Mouse (Mus musculus) forebrain, postnatal 0 days (tissue): ENCODE data around the gene Klk11. TPM values are rescaled to one million over a fixed set of nuclear protein-coding genes. Genes with fewer than 3 reads are reported as not detected.

Experiments used
- ATAC-seq: fragments of 200-750 bp; cut with Nextera tagmentation; 2 replicates; pipeline ENCODE4 v1.8.0; 2017; ENCODE audit warnings: mild to moderate bottlenecking, moderate library complexity
- DNase-seq: peaks from one replicate; pipeline ENCODE4 v3.0.0-alpha.2; 2015
- H3K27ac ChIP-seq: fragments of 300-500 bp; sonication (generic); 2 replicates; pipeline ENCODE4 v1.5.1; 2014; ENCODE audit warnings: low read depth, mild to moderate bottlenecking, antibody characterized with exemption, low read length, moderate library complexity, mixed read lengths
- H3K27me3 ChIP-seq: fragments of 300-500 bp; sonication (generic); 2 replicates; pipeline ENCODE4 v1.6.1; 2014; ENCODE audit warnings: mild to moderate bottlenecking, low read length, mixed read lengths; ENCODE audit not compliant: insufficient read depth
- H3K36me3 ChIP-seq: fragments of 300-500 bp; sonication (generic); 2 replicates; pipeline ENCODE4 v1.6.1; 2014; ENCODE audit warnings: mild to moderate bottlenecking, moderate library complexity; ENCODE audit not compliant: insufficient read depth
- H3K4me1 ChIP-seq: fragments of 300-500 bp; sonication (generic); 2 replicates; pipeline ENCODE4 v1.6.1; 2014; ENCODE audit warnings: antibody characterized with exemption; ENCODE audit not compliant: insufficient read depth
- H3K4me2 ChIP-seq: fragments of 300-500 bp; sonication (generic); 2 replicates; pipeline ENCODE4 v1.6.1; 2014; ENCODE audit warnings: low read depth, mild to moderate bottlenecking, moderate library complexity
- H3K4me3 ChIP-seq: fragments of 300-500 bp; sonication (generic); 2 replicates; pipeline ENCODE4 v1.5.1; 2014; ENCODE audit warnings: low read depth, low read length, mixed read lengths
- H3K9ac ChIP-seq: fragments of 300-500 bp; sonication (generic); 2 replicates; pipeline ENCODE4 v1.6.1; 2014; ENCODE audit warnings: mild to moderate bottlenecking
- H3K9me3 ChIP-seq: fragments of 300-500 bp; sonication (generic); 2 replicates; pipeline ENCODE4 v1.6.1; 2016; ENCODE audit warnings: low read length
- CTCF ChIP-seq: sonication (generic); IDR thresholded peaks from 2 replicates; pipeline ENCODE4 v1.5.1; 2016; ENCODE audit warnings: antibody characterized with exemption, control low read depth, low read depth
- WGBS: fragments of 180-500 bp; shearing (Covaris S2); extraction: QIAGEN DNeasy Blood & Tissue Kit; methylation state at CpG from one replicate; pipeline ENCODE4 v1.1.7; 2014; 5-methylcytosine and 5-hydroxymethylcytosine counted together
- polyA plus RNA-seq: library from polyadenylated mRNA; unstranded; fragments of >200 nt; fragmentation: Nextera tagmentation; extraction: Ambion mirVana; gene quantifications from 2 replicates; pipeline ENCODE4 v1.2.1, GENCODE M21; 2015
- total RNA-seq: library from RNA; depleted of rRNA; stranded (reverse); fragments of >200 nt; gene quantifications from 2 replicates; pipeline ENCODE4 v1.2.3, GENCODE M21; 2014

The Klk11 gene
- total and polyA plus RNA-seq, 2 experiments from 2014 or later = 0.15 TPM; not detected in 1

DNA sequence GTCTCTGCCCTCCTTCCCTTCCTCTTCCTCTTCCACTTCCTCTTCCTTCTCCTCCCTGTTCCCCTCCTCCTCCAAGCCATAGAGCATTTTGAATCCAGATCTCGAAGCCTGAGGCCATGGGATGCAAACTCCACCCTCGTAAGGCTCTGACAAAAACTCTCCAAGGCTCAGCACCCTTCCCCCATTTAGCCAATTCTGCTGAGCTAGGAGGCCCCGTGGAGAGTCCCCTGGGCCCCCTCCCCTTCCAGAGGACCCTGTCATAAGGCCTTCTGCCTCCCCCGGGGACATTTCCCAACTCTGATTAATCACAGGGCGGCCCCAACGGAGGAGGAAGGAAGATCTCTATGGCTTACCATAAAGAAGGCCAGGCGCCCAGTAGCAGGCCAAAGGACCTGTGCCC lies 17.2 kb downstream of the Klk11 start, which contains the start of gene Klk9:
Klk9 (plus strand) TSS at position 301 of the 400 bp plus-strand sequence.
- no peaks in the 10 kb centered on the region for H3K4me1 ChIP-seq
- no peak within 1 kb of the TSS for H3K9ac ChIP-seq
- H3K4me2 ChIP-seq = no peak within 1 kb of the TSS
- H3K27ac ChIP-seq = no peak within 1 kb of the TSS
- ATAC-seq (no peak), DNase-seq (no peak)
- 78% methylated on average over 7 of the region's 7 CpGs for WGBS
- H3K4me3 ChIP-seq = no peak within 1 kb of the TSS
- no peaks in the 10 kb centered on the region for H3K9me3 ChIP-seq
- H3K36me3 ChIP-seq = no peaks in the 10 kb centered on the region
- no peak for TF ChIP-seq CTCF
- H3K27me3 ChIP-seq = no peaks in the 10 kb centered on the region; the same call in 1 of the 2 replicates

DNA sequence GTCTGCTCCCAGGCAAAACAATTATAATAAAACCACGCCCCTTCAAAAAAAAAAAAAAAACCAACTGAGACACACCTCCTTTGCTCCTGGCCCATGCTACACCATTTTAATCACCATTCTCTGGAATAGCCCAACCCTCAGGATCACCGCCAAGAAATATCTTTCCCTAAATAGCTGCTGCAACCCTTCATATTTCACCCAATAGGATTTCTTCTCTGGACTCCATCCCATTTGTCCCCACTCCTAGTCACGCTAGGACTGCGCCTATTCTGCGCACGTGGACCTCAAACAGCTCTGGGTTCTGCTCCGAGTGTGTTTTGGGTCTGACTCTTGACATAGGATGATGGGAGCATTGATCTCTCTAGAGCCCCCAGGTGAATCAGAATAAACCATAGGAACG lies 22.0 kb downstream of the Klk11 start:
- no peaks in the 10 kb centered on the region; the same call in 1 of the 2 replicates for H3K27me3 ChIP-seq
- H3K9ac ChIP-seq = peak overlapping the region; percentile 48; the same call in 1 of the 2 replicates
- peak overlapping the region; percentile 51 for H3K4me3 ChIP-seq
- 6% methylated on average over 8 of the region's 8 CpGs for WGBS
- H3K4me1 ChIP-seq = no peaks in the 10 kb centered on the region
- no peaks in the 10 kb centered on the region for H3K36me3 ChIP-seq
- DNase-seq (peak; percentile 11), ATAC-seq (peak; percentile 40)
- H3K27ac ChIP-seq = no peak overlapping the region
- no peaks in the 10 kb centered on the region for H3K9me3 ChIP-seq
- TF ChIP-seq CTCF = no peak
- peak overlapping the region; percentile 62 for H3K4me2 ChIP-seq

DNA sequence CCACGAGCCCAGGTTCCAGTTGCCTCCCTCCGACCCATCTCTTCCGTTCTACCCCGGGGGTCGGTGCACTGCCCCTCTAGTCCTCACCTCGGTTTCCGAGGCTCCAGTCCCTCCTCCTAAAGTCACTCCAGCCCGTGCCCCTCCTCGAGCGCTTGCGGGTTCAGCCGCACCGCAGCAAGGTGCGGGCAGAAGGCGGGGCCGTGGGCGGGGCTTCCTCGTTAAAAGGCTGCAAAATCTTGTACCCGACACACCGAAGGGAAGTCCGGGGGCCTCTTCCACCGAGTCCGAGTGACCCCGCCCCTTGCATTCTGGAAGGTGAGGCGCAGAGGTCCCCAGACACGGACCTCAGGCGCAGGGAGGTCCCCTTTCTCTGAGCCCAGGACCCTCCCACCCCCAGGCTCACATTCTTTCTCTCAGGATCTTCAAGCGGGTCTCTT lies 22.9 kb downstream of the Klk11 start, which contains the start of gene Klk8:
Klk8 (plus strand) TSS at position 245 of the 437 bp plus-strand sequence.
- 0 out of 2 replicates have a peak within 1 kb of the TSS, but pooled peaks have one; percentile 35 for H3K27ac ChIP-seq
- peak within 1 kb of the TSS; percentile 48 for H3K9ac ChIP-seq
- no peaks in the 10 kb centered on the region; the same call in 1 of the 2 replicates for H3K27me3 ChIP-seq
- H3K9me3 ChIP-seq = no peaks in the 10 kb centered on the region
- ATAC-seq (peak; percentile 61), DNase-seq (no peak)
- H3K4me3 ChIP-seq = peak within 1 kb of the TSS; percentile 51
- under 1% methylated on average over 28 of the region's 28 CpGs for WGBS
- H3K4me2 ChIP-seq = peak within 1 kb of the TSS; percentile 62
- H3K36me3 ChIP-seq = no peaks in the 10 kb centered on the region
- H3K4me1 ChIP-seq = no peaks in the 10 kb centered on the region
- TF ChIP-seq CTCF = no peak

DNA sequence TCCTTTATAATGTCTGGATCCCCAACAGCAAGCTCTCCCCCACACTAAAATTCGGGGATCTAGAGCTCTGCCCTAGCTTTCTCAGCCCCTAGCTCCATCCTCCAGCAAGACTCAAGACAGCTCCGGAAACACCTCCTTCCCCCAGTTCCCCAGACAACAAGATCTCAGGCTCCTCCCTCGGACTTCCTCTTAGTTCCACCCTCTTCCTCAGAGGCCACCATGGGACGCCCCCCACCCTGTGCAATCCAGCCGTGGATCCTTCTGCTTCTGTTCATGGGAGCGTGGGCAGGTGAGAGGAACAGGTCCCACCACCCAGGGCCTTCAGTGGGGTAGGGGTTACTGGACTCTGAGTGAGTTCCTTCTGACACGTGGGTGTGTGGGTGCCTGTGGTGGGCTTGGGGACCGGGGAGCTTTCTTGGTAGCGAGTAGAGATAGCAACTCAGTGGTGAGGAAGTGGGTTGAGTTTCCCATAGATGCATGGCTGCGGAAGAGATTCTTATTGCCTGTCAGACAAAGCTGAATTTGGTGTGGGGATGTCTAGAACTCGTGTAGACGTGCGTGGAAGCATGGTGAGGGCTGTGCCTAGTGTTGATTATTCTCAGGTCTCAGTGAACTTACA lies 23.5 kb downstream of the Klk11 start:
- whole genome bisulfite sequencing = 38% methylated on average over 13 of the region's 13 CpGs
- Histone ChIP-seq H3K27ac (no peak overlapping the region), H3K4me1 (no peaks in the 10 kb centered on the region), H3K4me3 (peak overlapping the region; percentile 51), H3K36me3 (no peaks in the 10 kb centered on the region), H3K9me3 (no peaks in the 10 kb centered on the region), H3K4me2 (peak overlapping the region; percentile 62), H3K27me3 (no peaks in the 10 kb centered on the region; the same call in 1 of the 2 replicates), H3K9ac (peak overlapping the region; percentile 48; the same call in 1 of the 2 replicates)
- DNase-seq (peak; percentile 13), ATAC-seq (peak; percentile 83)
- TF ChIP-seq CTCF = no peak

DNA sequence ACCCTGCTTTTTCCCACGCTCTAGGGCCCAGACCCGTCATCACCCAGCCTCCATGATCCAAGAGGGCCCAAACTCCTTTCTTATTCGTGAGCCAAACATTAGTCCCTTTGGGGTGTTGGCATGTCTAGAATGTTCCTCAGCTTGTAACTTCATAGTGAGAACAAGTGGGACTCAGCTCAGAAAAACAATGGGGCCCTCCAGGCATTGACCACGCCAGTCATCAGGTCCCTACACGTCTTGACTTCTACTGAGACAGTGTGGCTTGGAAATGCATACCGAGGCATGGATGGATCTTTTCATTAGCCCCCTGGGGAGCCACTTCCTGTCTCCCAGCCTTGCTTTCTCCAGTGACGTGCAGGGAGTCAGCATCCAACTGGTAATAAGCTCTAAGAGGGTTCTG lies 25.5 kb downstream of the Klk11 start:
- TF ChIP-seq CTCF = no peak
- Histone ChIP-seq H3K27me3 (no peaks in the 10 kb centered on the region; the same call in 1 of the 2 replicates), H3K4me3 (no peak overlapping the region), H3K9me3 (no peaks in the 10 kb centered on the region), H3K27ac (no peak overlapping the region), H3K36me3 (no peaks in the 10 kb centered on the region), H3K9ac (no peak overlapping the region), H3K4me1 (no peaks in the 10 kb centered on the region), H3K4me2 (no peak overlapping the region)
- no peak for DNase-seq
- 76% methylated on average over 7 of the region's 7 CpGs for WGBS
- no peak for ATAC-seq

DNA sequence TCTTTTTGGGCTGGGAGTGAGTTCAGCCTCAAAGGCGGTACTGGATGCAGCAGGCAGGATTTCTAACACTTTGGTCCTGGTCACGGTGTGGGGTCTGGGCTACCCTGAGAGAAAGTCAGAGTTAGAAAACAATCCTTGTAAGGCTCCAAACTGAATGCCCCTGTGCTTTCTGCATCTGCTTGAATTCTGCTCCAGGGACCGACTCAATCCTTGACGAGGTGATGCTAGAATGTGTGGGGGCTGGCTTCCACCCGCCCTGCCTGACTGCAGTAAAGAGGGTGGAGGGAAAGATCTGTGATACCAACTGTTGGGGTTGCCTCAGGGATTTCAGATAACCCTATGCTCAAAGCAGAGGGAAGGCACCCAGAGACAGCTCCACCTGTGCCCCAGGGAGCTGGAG lies 36.6 kb downstream of the Klk11 start, which contains the start of gene Klk7:
Klk7 (plus strand) TSS at position 301 of the 400 bp plus-strand sequence.
- H3K4me3 ChIP-seq = no peak within 1 kb of the TSS
- no peak for DNase-seq
- no peaks in the 10 kb centered on the region for H3K27me3 ChIP-seq
- no peaks in the 10 kb centered on the region for H3K4me1 ChIP-seq
- no peak within 1 kb of the TSS for H3K9ac ChIP-seq
- no peak within 1 kb of the TSS for H3K4me2 ChIP-seq
- WGBS = 61% methylated on average over 5 of the region's 5 CpGs
- no peak for ATAC-seq
- H3K9me3 ChIP-seq = no peaks in the 10 kb centered on the region
- no peak within 1 kb of the TSS for H3K27ac ChIP-seq
- H3K36me3 ChIP-seq = no peaks in the 10 kb centered on the region
- TF ChIP-seq CTCF = no peak

DNA sequence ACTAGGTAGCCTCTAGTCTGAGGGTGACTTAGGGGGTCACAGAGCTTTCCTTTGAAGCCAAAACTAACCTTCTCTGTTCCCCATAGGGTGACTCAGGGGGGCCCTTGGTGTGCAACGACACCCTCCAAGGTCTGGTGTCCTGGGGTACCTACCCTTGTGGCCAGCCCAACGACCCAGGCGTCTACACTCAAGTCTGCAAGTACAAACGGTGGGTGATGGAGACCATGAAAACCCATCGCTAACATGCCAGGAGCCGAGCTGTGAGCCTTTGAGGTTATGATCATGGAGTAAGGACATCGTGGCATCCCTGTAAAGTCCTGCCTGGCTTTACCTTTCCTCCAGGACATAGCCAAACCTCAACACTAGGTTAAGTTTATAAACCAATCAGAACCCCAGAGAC lies 40.8 kb downstream of the Klk11 start:
- H3K9me3 ChIP-seq = no peaks in the 10 kb centered on the region
- 92% methylated on average over 7 of the region's 7 CpGs for WGBS
- H3K4me3 ChIP-seq = no peak overlapping the region
- H3K27ac ChIP-seq = no peak overlapping the region
- TF ChIP-seq CTCF = no peak
- no peak for ATAC-seq
- DNase-seq = no peak
- H3K9ac ChIP-seq = no peak overlapping the region
- H3K4me2 ChIP-seq = no peak overlapping the region
- no peaks in the 10 kb centered on the region for H3K27me3 ChIP-seq
- H3K36me3 ChIP-seq = no peaks in the 10 kb centered on the region
- H3K4me1 ChIP-seq = no peaks in the 10 kb centered on the region
